Mouse (Mus musculus): ENCODE measurements at regions not wholly inside any gene's neighbourhood (a gene's known extent, or its start where the extent isn't known, plus 50 kb on each side); places are given as distances from the start of the nearest gene placed in this dataset.

DNA sequence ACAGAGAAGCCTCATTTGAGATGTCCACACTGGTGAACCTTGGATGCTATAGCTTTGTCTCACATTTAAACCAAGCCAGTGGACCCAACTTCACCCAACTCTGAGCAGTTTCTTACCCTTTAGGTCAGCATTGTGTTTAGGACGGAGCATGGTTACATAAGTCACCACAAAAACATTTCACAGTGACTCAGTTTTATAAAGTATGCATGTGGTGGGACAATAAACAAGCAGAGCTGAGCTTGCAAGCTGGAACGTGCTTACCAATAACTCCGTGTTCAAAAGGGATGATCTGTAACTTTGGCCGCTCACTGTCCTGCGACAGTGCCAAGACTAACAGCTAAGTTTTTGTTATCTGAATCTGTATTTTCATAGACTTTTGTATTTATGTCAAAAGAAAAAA is 587.8 kb downstream of the Epha4 start:
- TF ChIP-seq POLR2A (IDR thresholded peaks at IDR 0.05; ENCODE audit: borderline replicate concordance, extremely low read depth, low read depth, low read length) (no peak), CTCF (IDR thresholded peaks at IDR 0.05; ENCODE audit: insufficient read depth, low read length) (no peak)
